Mouse (Mus musculus) testis, adult 2 months (tissue): ENCODE results near the gene Mt3.

Source experiments
- CTCF ChIP-seq: fragments of 200-500 bp; IDR thresholded peaks from 2 replicates; pipeline ENCODE4 v1.5.1; 2012; ENCODE audit warnings: low read depth, mild to moderate bottlenecking, inconsistent platforms, low read length, moderate library complexity; ENCODE audit not compliant: control insufficient read depth, insufficient read depth, insufficient replicate concordance
- POLR2A ChIP-seq: fragments of 200-500 bp; IDR thresholded peaks from 2 replicates; pipeline ENCODE4 v1.6.1; 2012; ENCODE audit warnings: low read depth, mild to moderate bottlenecking, inconsistent platforms, low read length, moderate library complexity; ENCODE audit not compliant: control insufficient read depth

DNA sequence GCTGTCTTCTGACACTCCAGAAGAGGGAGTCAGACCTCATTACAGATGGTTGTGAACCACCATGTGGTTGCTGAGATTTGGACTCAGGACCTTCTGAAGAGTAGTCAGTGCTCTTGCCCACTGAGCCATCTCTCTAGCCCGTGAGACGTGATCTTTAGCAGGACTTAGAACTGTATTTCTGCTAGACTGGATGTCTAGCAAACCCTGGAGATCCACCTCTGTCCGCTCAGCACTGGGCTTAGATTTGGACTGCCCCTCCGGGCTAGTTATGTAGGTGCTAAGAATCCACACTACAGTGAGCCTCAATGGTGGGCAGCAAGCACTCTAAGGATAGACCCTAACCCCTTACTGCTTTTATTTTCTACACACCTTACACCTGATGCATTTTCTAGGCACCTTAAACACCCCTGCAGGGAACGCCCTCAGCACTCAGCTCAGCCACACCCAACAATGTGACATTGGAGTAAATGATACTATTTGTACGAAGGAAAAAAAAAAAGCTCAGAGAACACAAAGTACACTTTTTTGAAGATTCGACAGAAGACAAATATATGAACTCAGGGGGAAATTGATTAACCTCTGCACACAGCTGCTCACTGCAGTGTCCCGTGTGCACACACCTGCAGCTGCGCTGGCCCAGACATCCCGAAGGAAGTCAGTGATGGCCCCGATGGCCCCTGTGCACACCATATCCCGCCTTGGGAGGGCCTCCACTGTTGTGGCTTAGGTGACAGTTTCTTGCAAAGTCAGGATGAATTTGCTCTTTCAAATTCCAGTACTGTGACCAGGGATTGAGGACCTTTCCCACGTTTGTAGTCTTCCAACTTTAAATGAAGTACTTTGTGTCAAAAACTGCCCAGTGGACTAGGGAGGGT, 29.9 kb downstream of the Mt3 start:
- TF ChIP-seq CTCF (no peak), POLR2A (no peak)
